Comparison of ENCODE assay signal across 8 mouse cellular contexts in genomic region chr4:127169346-127170221, GRCm38 (mm10). TPM values are rescaled to one million over a fixed set of nuclear protein-coding genes. Genes with fewer than 3 reads are reported as not detected.
DNase-seq lines count a peak whose midpoint lies in the region; ATAC-seq and TF ChIP-seq lines count a peak whose summit lies in the region.

No protein-coding gene starts in this region.

- TF ChIP-seq POLR2A in heart, adult 2 months (IDR thresholded peaks at IDR 0.05; ENCODE audit: insufficient read depth, low read depth, low read length) = no peak

- H3K4me2 ChIP-seq in forebrain, embryonic 14.5 days (ENCODE audit: low read length) = peak overlapping the region; percentile 97
- H3K4me2 ChIP-seq in intestine, postnatal 0 days (replicated peaks; ENCODE audit: low read depth) = peak overlapping the region; percentile 100
- peak overlapping the region; percentile 99 for H3K4me2 ChIP-seq in midbrain, embryonic 11.5 days

- H3K4me3 ChIP-seq in heart, adult 2 months = peak overlapping the region; percentile 52
- peak overlapping the region; percentile 81 for H3K4me3 ChIP-seq in forebrain, embryonic 14.5 days (ENCODE audit: low read depth, low read length)
- H3K4me3 ChIP-seq in intestine, postnatal 0 days (ENCODE audit: low read depth, low read length) = peak overlapping the region; percentile 70
- H3K4me3 ChIP-seq in midbrain, embryonic 11.5 days (ENCODE audit: low read depth, low read length) = peak overlapping the region; percentile 87

- peaks cover 11% of the 10 kb centered on the region for H3K27me3 ChIP-seq in heart, adult 2 months (ENCODE audit: control insufficient read depth, insufficient read depth, low read length)
- no peaks in the 10 kb centered on the region; the same call in 1 of the 2 replicates for H3K27me3 ChIP-seq in forebrain, embryonic 14.5 days (replicated peaks; ENCODE audit: control insufficient read depth, insufficient read depth, low read length)
- H3K27me3 ChIP-seq in intestine, postnatal 0 days (replicated peaks; ENCODE audit: control insufficient read depth, insufficient read depth, low read length) = peaks cover 38% of the 10 kb centered on the region; the same call in 1 of the 2 replicates
- H3K27me3 ChIP-seq in midbrain, embryonic 11.5 days (ENCODE audit: control insufficient read depth, insufficient read depth, low read length) = peaks cover 20% of the 10 kb centered on the region

- intact Hi-C loops in heart, adult 2 months (cut with DNase I) = no loop called here
- intact Hi-C loops in heart, postnatal 25 days (cut with DNase I) = no loop called here

- no peak for TF ChIP-seq EP300 in heart, adult 2 months (IDR thresholded peaks at IDR 0.05; ENCODE audit: insufficient read depth, low read depth, low read length)

- peak; percentile 7 to 25 for DNase-seq in heart, adult 2 months
- no peak for DNase-seq in heart, postnatal 25 days (ENCODE audit: low spot score)
- peak; percentile 19 for DNase-seq in CD4-positive helper T cell, adult 2 months (ENCODE audit: low read depth, low spot score)
- DNase-seq in cerebellum, adult 11 months = peak; percentile 59
- DNase-seq in forebrain, embryonic 14.5 days (ENCODE audit: low spot score) = peak; percentile 18
- peak; percentile 93 for DNase-seq in midbrain, embryonic 11.5 days (ENCODE audit: low spot score, missing footprints)
- no peak for DNase-seq in urinary bladder, postnatal 14 days (ENCODE audit: low spot score)

- TF ChIP-seq CTCF in heart, adult 2 months (IDR thresholded peaks at IDR 0.05) = no peak
- no peak for TF ChIP-seq CTCF in intestine, postnatal 0 days (IDR thresholded peaks at IDR 0.05; ENCODE audit: low read depth)

- WGBS in heart, adult 2 months = 4% methylated on average over 50 of the region's 51 CpGs
- 2% methylated on average over 43 of the region's 51 CpGs for WGBS in forebrain, embryonic 14.5 days
- 3% methylated on average over 49 of the region's 51 CpGs for WGBS in intestine, postnatal 0 days
- WGBS in midbrain, embryonic 11.5 days = 2% methylated on average over 36 of the region's 51 CpGs

- H3K27ac ChIP-seq in heart, adult 2 months = no peak overlapping the region
- peak overlapping the region; percentile 58; the same call in 1 of the 2 replicates for H3K27ac ChIP-seq in forebrain, embryonic 14.5 days (ENCODE audit: low read depth, low read length)
- H3K27ac ChIP-seq in intestine, postnatal 0 days (ENCODE audit: low read depth, low read length) = no peak overlapping the region
- H3K27ac ChIP-seq in midbrain, embryonic 11.5 days (ENCODE audit: low read depth, low read length) = no peak overlapping the region; the same call in 1 of the 2 replicates

- H3K79me2 ChIP-seq in heart, adult 2 months (replicated peaks; ENCODE audit: control insufficient read depth, insufficient read depth, low read length) = no peaks in the 10 kb centered on the region

- H3K9ac ChIP-seq in heart, adult 2 months (ENCODE audit: low read depth, low read length) = peak overlapping the region; percentile 35; the same call in 1 of the 2 replicates
- peak overlapping the region; percentile 88 for H3K9ac ChIP-seq in forebrain, embryonic 14.5 days (ENCODE audit: low read length)
- 0 out of 2 replicates have a peak overlapping the region, but pooled peaks have one; percentile 11 for H3K9ac ChIP-seq in intestine, postnatal 0 days (ENCODE audit: low read depth, low read length)
- H3K9ac ChIP-seq in midbrain, embryonic 11.5 days (ENCODE audit: low read length) = peak overlapping the region; percentile 87

- ATAC-seq in forebrain, embryonic 14.5 days = peak; percentile 50
- ATAC-seq in intestine, postnatal 0 days = peak; percentile 53
- ATAC-seq in midbrain, embryonic 11.5 days (ENCODE audit: low FRiP score) = peak; percentile 67

- H3K9me3 ChIP-seq in forebrain, embryonic 14.5 days (replicated peaks; ENCODE audit: control insufficient read depth, low read length) = no peaks in the 10 kb centered on the region
- no peaks in the 10 kb centered on the region for H3K9me3 ChIP-seq in intestine, postnatal 0 days (ENCODE audit: control insufficient read depth)
- H3K9me3 ChIP-seq in midbrain, embryonic 11.5 days (ENCODE audit: control insufficient read depth, low read length) = no peaks in the 10 kb centered on the region

- H3K36me3 ChIP-seq in heart, adult 2 months (ENCODE audit: control insufficient read depth, insufficient read depth, low read length) = no peaks in the 10 kb centered on the region
- no peaks in the 10 kb centered on the region for H3K36me3 ChIP-seq in forebrain, embryonic 14.5 days (ENCODE audit: control insufficient read depth, insufficient read depth, low read length)
- no peaks in the 10 kb centered on the region for H3K36me3 ChIP-seq in intestine, postnatal 0 days (ENCODE audit: control insufficient read depth, insufficient read depth)
- no peaks in the 10 kb centered on the region for H3K36me3 ChIP-seq in midbrain, embryonic 11.5 days (ENCODE audit: control insufficient read depth, insufficient read depth, low read length)

- H3K4me1 ChIP-seq in heart, adult 2 months (ENCODE audit: control insufficient read depth, insufficient read depth, low read length) = peaks cover 2% of the 10 kb centered on the region; the same call in 1 of the 2 replicates
- peaks cover 21% of the 10 kb centered on the region for H3K4me1 ChIP-seq in forebrain, embryonic 14.5 days (ENCODE audit: control insufficient read depth, insufficient read depth, low read length)
- H3K4me1 ChIP-seq in intestine, postnatal 0 days (replicated peaks; ENCODE audit: control insufficient read depth, insufficient read depth, low read length) = peaks cover 4% of the 10 kb centered on the region; the same call in 1 of the 2 replicates
- H3K4me1 ChIP-seq in midbrain, embryonic 11.5 days (ENCODE audit: control insufficient read depth, insufficient read depth, low read length) = peaks cover 5% of the 10 kb centered on the region; the same call in 1 of the 2 replicates

RNA-seq across cellular contexts. Expression of gene Dlgap3, which starts 0.6 kb away (rescaled TPM):
- total RNA-seq in heart, adult 2 months (2021) = under 1 TPM; 0.20 to 0.21 TPM
- 0.09 and 0.21 TPM in 2 replicates for polyA plus RNA-seq in heart, adult 2 months (2012; rRNA removed)
- total RNA-seq in heart, postnatal 25 days (2021) = under 1 TPM; 0.10 to 0.48 TPM
- polyA plus RNA-seq in forebrain, embryonic 14.5 days (2014; fragmentation: Nextera tagmentation; extraction: Ambion mirVana) = 8.4 and 10.8 TPM in 2 replicates
- polyA plus RNA-seq in intestine, postnatal 0 days (2015; fragmentation: Nextera tagmentation; extraction: Ambion mirVana) = 0.46 and 0.59 TPM in 2 replicates
- polyA plus RNA-seq in midbrain, embryonic 11.5 days (2014; fragmentation: Nextera tagmentation; extraction: Ambion mirVana) = 4.0 and 4.4 TPM in 2 replicates

RNA-seq across cellular contexts. Expression of gene Tmem35b, which starts 46.1 kb away (rescaled TPM):
- 1 to 10 TPM; 1.4 to 2.0 TPM for total RNA-seq in heart, adult 2 months (2021)
- polyA plus RNA-seq in heart, adult 2 months (2012; rRNA removed) = 5.6 TPM in 2 replicates
- 1 to 10 TPM; 1.5 TPM for total RNA-seq in heart, postnatal 25 days (2021)
- 12.0 and 13.0 TPM in 2 replicates for polyA plus RNA-seq in forebrain, embryonic 14.5 days (2014; fragmentation: Nextera tagmentation; extraction: Ambion mirVana)
- 19.5 and 20.9 TPM in 2 replicates for polyA plus RNA-seq in intestine, postnatal 0 days (2015; fragmentation: Nextera tagmentation; extraction: Ambion mirVana)
- polyA plus RNA-seq in midbrain, embryonic 11.5 days (2014; fragmentation: Nextera tagmentation; extraction: Ambion mirVana) = 14.3 and 16.0 TPM in 2 replicates

Comparison
In these comparisons a context has a peak if more than half of its experiments do, and no peak if none do; other contexts are left out.
1. DNase-seq: peak in heart, adult 2 months (2 of 2), CD4-positive helper T cell, adult 2 months (single experiment), cerebellum, adult 11 months (single experiment), forebrain, embryonic 14.5 days (single experiment) and midbrain, embryonic 11.5 days (single experiment); none in heart, postnatal 25 days (single experiment) and urinary bladder, postnatal 14 days (single experiment).
2. H3K9ac ChIP-seq: peak in every context shown above with its lines; median percentile 88 in forebrain, embryonic 14.5 days; 87 in midbrain, embryonic 11.5 days; 35 in heart, adult 2 months; 11 in intestine, postnatal 0 days.
3. Peak in every context shown above with its lines, with median percentiles within 50 percentile points of each other: H3K4me3 ChIP-seq, ATAC-seq and H3K4me2 ChIP-seq.